Mouse (Mus musculus) spleen, postnatal 10 days (tissue): Measurements from ENCODE around the gene Akr1c19.
"Not testable (repeated sequence)": the region's sequence is repeated elsewhere in the genome, so short reads cannot be mapped to it uniquely, and the experiment has no call there.

Source experiments
- DNase-seq, 2 experiments: peaks; one replicate each; pipeline ENCODE4 v3.0.0; 2021 to 2022; ENCODE audit warnings: low spot score in 2 of 2

The Akr1c19 gene

GRCm38 (mm10) chr13:4228441-4228840, at the start of gene Akr1c19:
Akr1c19 (plus strand) TSS chr13:4228700.
- no peak for DNase-seq

- DNase-seq = not testable (repeated sequence)
Observed at GRCm38 (mm10) chr13:4181321-4181720, 47.2 kb upstream of the Akr1c19 start.

GRCm38 (mm10) chr13:4183116-4183515, 45.4 kb upstream of the Akr1c19 start:
- DNase-seq = no peak

- DNase-seq = not testable (repeated sequence)
Observed at GRCm38 (mm10) chr13:4186641-4187411, 41.7 kb upstream of the Akr1c19 start.

- no peak for DNase-seq
Observed at GRCm38 (mm10) chr13:4188174-4188573, 40.3 kb upstream of the Akr1c19 start.

- DNase-seq = peak in 1 of 2 experiments; percentile 21
Observed at GRCm38 (mm10) chr13:4190904-4191303, 37.6 kb upstream of the Akr1c19 start, which contains the start of gene Akr1c13. Akr1c13 (plus strand) TSS chr13:4191150.

GRCm38 (mm10) chr13:4192511-4192910, 36.0 kb upstream of the Akr1c19 start:
- DNase-seq = no peak

GRCm38 (mm10) chr13:4206147-4206903, 22.2 kb upstream of the Akr1c19 start:
- no peak for DNase-seq

GRCm38 (mm10) chr13:4211560-4212299, 16.8 kb upstream of the Akr1c19 start:
- DNase-seq = no peak

GRCm38 (mm10) chr13:4212309-4212708, 16.2 kb upstream of the Akr1c19 start:
- no peak for DNase-seq

GRCm38 (mm10) chr13:4215496-4215895, 13.0 kb upstream of the Akr1c19 start:
- not testable (repeated sequence) for DNase-seq

GRCm38 (mm10) chr13:4230841-4231623, 2.5 kb downstream of the Akr1c19 start:
- DNase-seq = no peak

- no peak for DNase-seq
Observed at GRCm38 (mm10) chr13:4233135-4233534, 4.6 kb downstream of the Akr1c19 start.

- DNase-seq = no peak
Observed at GRCm38 (mm10) chr13:4233536-4234172, 5.2 kb downstream of the Akr1c19 start.

- no peak for DNase-seq
Observed at GRCm38 (mm10) chr13:4244861-4245559, 16.5 kb downstream of the Akr1c19 start.

- no peak for DNase-seq
Observed at GRCm38 (mm10) chr13:4249347-4249746, 20.8 kb downstream of the Akr1c19 start.

GRCm38 (mm10) chr13:4256894-4257293, 28.4 kb downstream of the Akr1c19 start:
- not testable (repeated sequence) for DNase-seq

- no peak for DNase-seq
Observed at GRCm38 (mm10) chr13:4257349-4257748, 28.8 kb downstream of the Akr1c19 start.

GRCm38 (mm10) chr13:4264612-4265011, 36.1 kb downstream of the Akr1c19 start:
- no peak for DNase-seq

GRCm38 (mm10) chr13:4265047-4265446, 36.5 kb downstream of the Akr1c19 start:
- DNase-seq = no peak
